Mouse (Mus musculus) megakaryocyte, embryonic 14.5 days (primary cell): ENCODE data around the gene Stard3.

Experiments used
- FLI1 ChIP-seq: IDR thresholded peaks from 2 replicates; pipeline ENCODE4 v1.6.1; 2012; ENCODE audit warnings: low read length, inconsistent platforms, mixed read lengths
- GATA1 ChIP-seq: IDR thresholded peaks from 3 replicates; pipeline ENCODE4 v1.6.1; 2012; ENCODE audit warnings: mixed read lengths, low read length, inconsistent platforms, borderline replicate concordance

DNA sequence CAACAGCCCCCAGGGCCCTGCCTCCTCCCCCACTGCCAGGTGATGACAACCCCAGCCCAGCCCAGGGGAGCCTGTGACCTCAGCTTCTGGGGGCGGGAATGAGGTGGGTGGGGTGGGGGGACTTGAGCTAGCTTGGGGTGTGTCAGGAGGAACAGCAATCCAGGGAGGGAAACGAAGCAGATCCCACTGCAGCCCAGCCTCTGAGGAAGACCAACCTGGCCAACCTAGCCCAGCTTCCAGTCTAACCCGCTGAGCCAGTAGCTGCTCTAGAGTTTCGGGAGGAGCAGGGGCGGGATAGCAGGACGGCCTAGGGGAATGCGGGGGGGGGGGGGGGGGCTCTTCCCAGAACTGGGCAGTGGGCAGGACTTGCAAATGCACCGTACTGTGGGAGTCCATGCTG lies 33.9 kb downstream of the Stard3 start:
- TF ChIP-seq GATA1 (no peak), FLI1 (no peak)
